Mouse (Mus musculus) myocyte (in vitro differentiated cells): ENCODE measurements around the gene Pwp2.

ENCODE experiments used
- E2F4 ChIP-seq: IDR thresholded peaks from one replicate; pipeline ENCODE4 v1.6.1; 2011; ENCODE audit warnings: mild to moderate bottlenecking, control low read depth, moderate library complexity; ENCODE audit not compliant: insufficient read depth
- MAX ChIP-seq: IDR thresholded peaks from one replicate; pipeline ENCODE4 v1.6.1; 2011; ENCODE audit warnings: low read depth, mild to moderate bottlenecking, control low read depth
- MYOG ChIP-seq, 3 experiments: IDR thresholded peaks; one replicate each; pipeline ENCODE4 v1.6.1; 2011; ENCODE audit warnings: control low read depth in 2 of 3, low read depth in 2 of 3, mild to moderate bottlenecking in 2 of 3; ENCODE audit not compliant: insufficient read length in 2 of 3, control insufficient read depth in 1 of 3, insufficient read depth in 1 of 3
- POLR2A ChIP-seq: IDR thresholded peaks from one replicate; pipeline ENCODE4 v1.6.1; 2011; ENCODE audit warnings: low read depth, mild to moderate bottlenecking, control low read depth, moderate library complexity; ENCODE audit not compliant: insufficient read length
- POLR2AphosphoS2 ChIP-seq: IDR thresholded peaks from one replicate; pipeline ENCODE4 v1.6.1; 2011; ENCODE audit warnings: low read depth, control low read depth; ENCODE audit not compliant: insufficient read length
- TCF12 ChIP-seq: IDR thresholded peaks from one replicate; pipeline ENCODE4 v1.6.1; 2011; ENCODE audit warnings: mild to moderate bottlenecking, control low read depth; ENCODE audit not compliant: poor library complexity, insufficient read depth, severe bottlenecking

- no peak for TF ChIP-seq MYOG (IDR thresholded peaks at IDR 0.05; ENCODE audit: control insufficient read depth in 1 of 3, insufficient read depth in 1 of 3, insufficient read length in 2 of 3, low read depth in 2 of 3)
- no peak for TF ChIP-seq POLR2A
- no peak for TF ChIP-seq E2F4
- TF ChIP-seq TCF12: no peak
- no peak for TF ChIP-seq MAX
- no peak for TF ChIP-seq POLR2AphosphoS2
Observed at GRCm38 (mm10) chr10:78126311-78126710, 58.6 kb downstream of the Pwp2 start.
